Comparison of ENCODE assay signal across 21 mouse cellular contexts in genomic region chr3:85188364-85188763, GRCm38 (mm10).
DNase-seq lines count a peak whose midpoint lies in the region; ATAC-seq lines count a peak whose summit lies in the region.
"Had no signal": no experiment of that assay in that cellular context is flagged by ENCODE, and none has a peak within 500 bp of the region (broad histone marks: within the 10 kb centered on the region; RNA-seq: fewer than 3 reads in every experiment).

No protein-coding gene starts in this region.

- H3K4me1 ChIP-seq in megakaryocyte, embryonic 14.5 days: peaks cover 19% of the 10 kb centered on the region

- no peaks in the 10 kb centered on the region for H3K27me3 ChIP-seq in megakaryocyte, embryonic 14.5 days (replicated peaks)
- H3K27me3 ChIP-seq: embryonic facial prominence, embryonic 12.5 days; heart, embryonic 12.5 days; neural tube, embryonic 12.5 days had no signal

- H3K4me3 ChIP-seq in megakaryocyte, embryonic 14.5 days (replicated peaks): peak overlapping the region; percentile 64
- H3K4me3 ChIP-seq: embryonic facial prominence, embryonic 12.5 days; heart, embryonic 12.5 days; limb, embryonic 10.5 days; neural tube, embryonic 12.5 days had no signal

- DNase-seq in CD4-positive, CD25-positive, alpha-beta regulatory T cell, adult 2 months (ENCODE audit: low read depth, low spot score): peak; percentile 19
- DNase-seq in gastrocnemius, postnatal 14 days: no peak
- DNase-seq in urinary bladder, postnatal 36 days (ENCODE audit: low spot score in 2 of 2): no peak
- DNase-seq: adrenal gland, adult 8-10 months; cerebellum, adult 2 months; gastrocnemius, postnatal 10 days; kidney, adult 8-10 months; kidney, postnatal 25 days; layer of hippocampus, adult 9-11 months; lung, adult 2 months; lung, postnatal 4 days had no signal

- ATAC-seq in megakaryocyte, adult 5-6 weeks (ENCODE audit: poor library complexity, severe bottlenecking): no peak
- ATAC-seq in CD4-positive, CD25-positive, alpha-beta regulatory T cell, adult 4 months: peak; percentile 47
- peak; percentile 32 for ATAC-seq in inflammation-experienced regulatory T-cells, adult 6 months
- ATAC-seq: forebrain, embryonic 16.5 days; hindbrain, postnatal 0 days had no signal

- H3K9me3 ChIP-seq in megakaryocyte, embryonic 14.5 days: no peaks in the 10 kb centered on the region
- H3K9me3 ChIP-seq: embryonic facial prominence, embryonic 12.5 days; heart, embryonic 12.5 days; limb, embryonic 10.5 days; neural tube, embryonic 12.5 days had no signal

- H3K36me3 ChIP-seq in megakaryocyte, embryonic 14.5 days (replicated peaks; ENCODE audit: low read length): no peaks in the 10 kb centered on the region
- H3K36me3 ChIP-seq: embryonic facial prominence, embryonic 12.5 days; heart, embryonic 12.5 days; limb, embryonic 10.5 days; neural tube, embryonic 12.5 days had no signal

- intact Hi-C loops in gastrocnemius, postnatal 14 days (cut with DNase I; ENCODE audit: low total_unique reads): no loop called here
